Comparison of ENCODE assay signal across 9 mouse cellular contexts in the genomic region with DNA sequence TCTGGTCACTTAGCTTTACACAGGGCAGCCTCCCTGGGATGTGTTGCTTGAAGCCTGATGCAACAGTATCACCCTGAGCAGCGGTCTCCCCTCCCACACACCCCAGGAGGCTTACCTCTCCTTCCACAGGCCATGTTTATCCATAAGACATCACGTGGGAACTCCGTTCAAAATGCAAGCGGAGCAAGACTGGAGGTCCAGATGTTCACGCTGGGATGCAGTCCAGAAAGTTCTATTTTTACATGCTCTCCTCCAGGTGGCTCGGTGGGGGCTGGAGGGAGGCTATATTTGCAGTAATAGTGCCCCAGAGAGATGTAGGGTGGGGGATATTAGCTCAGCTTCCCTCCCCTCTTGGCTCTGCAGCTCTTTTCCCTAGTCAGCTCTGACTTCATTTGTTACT. TPM values are rescaled to one million over a fixed set of nuclear protein-coding genes. Genes with fewer than 3 reads are reported as not detected.
A peak's percentile ranks its signal among the peaks of the same experiment; 100 is the strongest.
DNase-seq lines count a peak whose midpoint lies in the region; ATAC-seq lines count a peak whose summit lies in the region.
"Had no signal": no experiment of that assay in that cellular context is flagged by ENCODE, and none has a peak within 500 bp of the region (broad histone marks: within the 10 kb centered on the region; RNA-seq: fewer than 3 reads in every experiment).

No protein-coding gene starts in this region.

- H3K4me2 ChIP-seq in forebrain, embryonic 13.5 days, result no peak overlapping the region
- no peak overlapping the region for H3K4me2 ChIP-seq in lung, embryonic 15.5 days
- H3K4me2 ChIP-seq in stomach, embryonic 15.5 days, result no peak overlapping the region
- H3K4me2 ChIP-seq: hindbrain, embryonic 15.5 days had no signal

- peak; percentile 59 for ATAC-seq in forebrain, embryonic 13.5 days
- peak; percentile 85 for ATAC-seq in lung, embryonic 15.5 days (ENCODE audit: borderline replicate concordance, extremely low read depth, low FRiP score, low TSS enrichment)
- ATAC-seq in stomach, embryonic 15.5 days (ENCODE audit: insufficient read depth, low FRiP score, low read depth), result peak; percentile 85

- 86% methylated on average over 6 of the region's 6 CpGs for WGBS in forebrain, embryonic 13.5 days
- WGBS in forebrain, embryonic 10.5 days, result 87% methylated on average over 6 of the region's 6 CpGs
- 41% methylated on average over 6 of the region's 6 CpGs for WGBS in lung, embryonic 15.5 days
- WGBS in stomach, embryonic 15.5 days, result 29% methylated on average over 6 of the region's 6 CpGs

- no peak overlapping the region for H3K4me3 ChIP-seq in forebrain, embryonic 13.5 days
- H3K4me3 ChIP-seq in forebrain, embryonic 10.5 days, result no peak overlapping the region
- no peak overlapping the region for H3K4me3 ChIP-seq in lung, embryonic 15.5 days
- H3K4me3 ChIP-seq in stomach, embryonic 15.5 days (replicated peaks), result no peak overlapping the region
- H3K4me3 ChIP-seq: hindbrain, embryonic 15.5 days had no signal

- H3K27ac ChIP-seq in forebrain, embryonic 13.5 days, result no peak overlapping the region
- no peak overlapping the region for H3K27ac ChIP-seq in forebrain, embryonic 10.5 days
- H3K27ac ChIP-seq in lung, embryonic 15.5 days, result no peak overlapping the region
- H3K27ac ChIP-seq in stomach, embryonic 15.5 days, result peak overlapping the region; percentile 72
- H3K27ac ChIP-seq: hindbrain, embryonic 15.5 days had no signal

- H3K36me3 ChIP-seq in forebrain, embryonic 13.5 days (ENCODE audit: poor library complexity, severe bottlenecking), result no peaks in the 10 kb centered on the region
- no peaks in the 10 kb centered on the region for H3K36me3 ChIP-seq in forebrain, embryonic 10.5 days (replicated peaks)
- H3K36me3 ChIP-seq in lung, embryonic 15.5 days, result no peaks in the 10 kb centered on the region
- no peaks in the 10 kb centered on the region for H3K36me3 ChIP-seq in stomach, embryonic 15.5 days
- H3K36me3 ChIP-seq: hindbrain, embryonic 15.5 days had no signal

- no peaks in the 10 kb centered on the region for H3K27me3 ChIP-seq in forebrain, embryonic 13.5 days
- no peaks in the 10 kb centered on the region for H3K27me3 ChIP-seq in forebrain, embryonic 10.5 days (ENCODE audit: poor library complexity, severe bottlenecking)
- no peaks in the 10 kb centered on the region for H3K27me3 ChIP-seq in lung, embryonic 15.5 days
- no peaks in the 10 kb centered on the region for H3K27me3 ChIP-seq in stomach, embryonic 15.5 days (replicated peaks)
- H3K27me3 ChIP-seq: hindbrain, embryonic 15.5 days had no signal

- H3K4me1 ChIP-seq in forebrain, embryonic 13.5 days, result no peaks in the 10 kb centered on the region
- H3K4me1 ChIP-seq in forebrain, embryonic 10.5 days, result no peaks in the 10 kb centered on the region
- H3K4me1 ChIP-seq in lung, embryonic 15.5 days, result peaks cover 5% of the 10 kb centered on the region; the same call in 1 of the 2 replicates
- H3K4me1 ChIP-seq in stomach, embryonic 15.5 days, result 0 out of 2 replicates have a peak, but pooled peaks cover 5% of the 10 kb centered on the region
- H3K4me1 ChIP-seq: hindbrain, embryonic 15.5 days had no signal

- no peak overlapping the region for H3K9ac ChIP-seq in forebrain, embryonic 13.5 days
- no peak overlapping the region for H3K9ac ChIP-seq in lung, embryonic 15.5 days
- no peak overlapping the region for H3K9ac ChIP-seq in stomach, embryonic 15.5 days
- H3K9ac ChIP-seq: hindbrain, embryonic 15.5 days had no signal

- intact Hi-C loops in heart, postnatal 36 days (cut with DNase I), result loop anchor here (1.0 to 10.0 kb wide), 4 partner anchors 17 to 679 kb away; no protein-coding TSS in a partner anchor

- no peak for DNase-seq in forebrain, embryonic 10.5 days (ENCODE audit: extremely low spot score, low spot score)
- no peak for DNase-seq in lung, adult 18-20 months
- peak; percentile 34 to 41 for DNase-seq in heart, postnatal 36 days
- no peak for DNase-seq in cerebellum, adult 11-12 months
- no peak for DNase-seq in T-cell, adult 2 months (ENCODE audit: low spot score)

- no peaks in the 10 kb centered on the region for H3K9me3 ChIP-seq in forebrain, embryonic 13.5 days (replicated peaks)
- no peaks in the 10 kb centered on the region for H3K9me3 ChIP-seq in forebrain, embryonic 10.5 days
- H3K9me3 ChIP-seq in lung, embryonic 15.5 days, result no peaks in the 10 kb centered on the region
- H3K9me3 ChIP-seq in stomach, embryonic 15.5 days, result no peaks in the 10 kb centered on the region
- H3K9me3 ChIP-seq: hindbrain, embryonic 15.5 days had no signal

RNA-seq across cellular contexts. Expression of a gene that starts 33.5 kb away (rescaled TPM):
- polyA plus RNA-seq in forebrain, embryonic 13.5 days (2015; fragmentation: Nextera tagmentation; extraction: Ambion mirVana), result 119 and 133 TPM in 2 replicates
- 126 and 135 TPM in 2 replicates for polyA plus RNA-seq in forebrain, embryonic 10.5 days (2016; fragmentation: Nextera tagmentation; extraction: Ambion mirVana)
- polyA plus RNA-seq in lung, embryonic 15.5 days (2015; fragmentation: Nextera tagmentation; extraction: Ambion mirVana), result 110 and 120 TPM in 2 replicates
- 10 to 100 TPM; 73.9 to 84.0 TPM for total RNA-seq in heart, postnatal 36 days (2021)
- 101 and 105 TPM in 2 replicates for polyA plus RNA-seq in stomach, embryonic 15.5 days (2015; fragmentation: Nextera tagmentation; extraction: Ambion mirVana)

Comparison
In these comparisons a context has a peak if more than half of its experiments do, and no peak if none do; other contexts are left out.
1. DNase-seq: peak in heart, postnatal 36 days (2 of 2); none in forebrain, embryonic 10.5 days (single experiment), lung, adult 18-20 months (0 of 2), cerebellum, adult 11-12 months (single experiment) and T-cell, adult 2 months (single experiment).
2. Peak in every context shown above with its lines, with median percentiles within 50 percentile points of each other: ATAC-seq.